Mouse (Mus musculus) cerebellum, adult 2 months (tissue): ENCODE data around the gene Ptx4.

Experiments
- CTCF ChIP-seq: fragments of 200-500 bp; IDR thresholded peaks from 2 replicates; pipeline ENCODE4 v1.5.1; 2011; ENCODE audit warnings: low read depth, mild to moderate bottlenecking, control low read depth, low read length, moderate library complexity, borderline replicate concordance; ENCODE audit not compliant: insufficient read depth
- POLR2A ChIP-seq: fragments of 200-500 bp; IDR thresholded peaks from 2 replicates; pipeline ENCODE4 v1.6.1; 2011; ENCODE audit warnings: low read length, control low read depth, borderline replicate concordance; ENCODE audit not compliant: insufficient read depth

- no peak for TF ChIP-seq POLR2A
- no peak for TF ChIP-seq CTCF
Observed at GRCm38 (mm10) chr17:25086724-25087123, 33.8 kb upstream of the Ptx4 start.
